ENCODE assay signal across 8 mouse cellular contexts in genomic region chr17:46393012-46393411, GRCm38 (mm10). TPM values are rescaled to one million over a fixed set of nuclear protein-coding genes. Genes with fewer than 3 reads are reported as not detected.
A peak's percentile ranks its signal among the peaks of the same experiment; 100 is the strongest.
DNase-seq lines count a peak whose midpoint lies in the region; ATAC-seq and TF ChIP-seq lines count a peak whose summit lies in the region.

No protein-coding gene starts in this region.

- TF ChIP-seq EP300 in stomach, postnatal 0 days (optimal IDR thresholded peaks at IDR 0.05) = no peak

- no peak overlapping the region for H3K27ac ChIP-seq in hindbrain, embryonic 14.5 days
- no peak overlapping the region for H3K27ac ChIP-seq in hindbrain, embryonic 13.5 days
- H3K27ac ChIP-seq in limb, embryonic 14.5 days (replicated peaks; ENCODE audit: low read depth, low read length) = no peak overlapping the region
- H3K27ac ChIP-seq in stomach, postnatal 0 days (replicated peaks) = no peak overlapping the region
- no peak overlapping the region for H3K27ac ChIP-seq in midbrain, embryonic 13.5 days

- TF ChIP-seq POLR2A in limb, embryonic 14.5 days (IDR thresholded peaks at IDR 0.05; ENCODE audit: borderline replicate concordance, extremely low read depth, insufficient read depth, insufficient read length) = no peak

- H3K36me3 ChIP-seq in hindbrain, embryonic 14.5 days (replicated peaks; ENCODE audit: control insufficient read depth, insufficient read depth) = peaks cover 78% of the 10 kb centered on the region
- H3K36me3 ChIP-seq in hindbrain, embryonic 13.5 days = peaks cover 56% of the 10 kb centered on the region
- peaks cover 37% of the 10 kb centered on the region for H3K36me3 ChIP-seq in E14TG2a.4 (ENCODE audit: insufficient read depth, low read length)
- peaks cover 57% of the 10 kb centered on the region for H3K36me3 ChIP-seq in limb, embryonic 14.5 days (ENCODE audit: control insufficient read depth, insufficient read depth, low read length)
- H3K36me3 ChIP-seq in stomach, postnatal 0 days (ENCODE audit: control insufficient read depth, insufficient read depth, low read length) = peaks cover 6% of the 10 kb centered on the region; the same call in 1 of the 2 replicates
- peaks cover 60% of the 10 kb centered on the region for H3K36me3 ChIP-seq in midbrain, embryonic 13.5 days

- DNase-seq in hindbrain, embryonic 14.5 days (ENCODE audit: low spot score) = peak; percentile 71
- peak; percentile 65 for DNase-seq in A20 (ENCODE audit: low read depth, low spot score)
- peak; percentile 63 for DNase-seq in limb, embryonic 14.5 days (ENCODE audit: low spot score)
- peak; percentile 65 for DNase-seq in stomach, postnatal 0 days (ENCODE audit: low spot score)

- H3K9ac ChIP-seq in hindbrain, embryonic 14.5 days = no peak overlapping the region
- H3K9ac ChIP-seq in hindbrain, embryonic 13.5 days = no peak overlapping the region
- H3K9ac ChIP-seq in limb, embryonic 14.5 days (ENCODE audit: low read depth, low read length, severe bottlenecking) = no peak overlapping the region
- no peak overlapping the region for H3K9ac ChIP-seq in stomach, postnatal 0 days (ENCODE audit: low read length)
- H3K9ac ChIP-seq in midbrain, embryonic 13.5 days (replicated peaks) = no peak overlapping the region

- H3K9me3 ChIP-seq in hindbrain, embryonic 14.5 days (ENCODE audit: control insufficient read depth, low read length) = no peaks in the 10 kb centered on the region
- H3K9me3 ChIP-seq in hindbrain, embryonic 13.5 days = no peaks in the 10 kb centered on the region
- H3K9me3 ChIP-seq in E14TG2a.4 (ENCODE audit: low read length) = no peaks in the 10 kb centered on the region
- H3K9me3 ChIP-seq in limb, embryonic 14.5 days (ENCODE audit: control insufficient read depth, low read length) = no peaks in the 10 kb centered on the region
- no peaks in the 10 kb centered on the region for H3K9me3 ChIP-seq in stomach, postnatal 0 days (ENCODE audit: control insufficient read depth, low read length)
- H3K9me3 ChIP-seq in midbrain, embryonic 13.5 days = no peaks in the 10 kb centered on the region

- H3K4me1 ChIP-seq in hindbrain, embryonic 14.5 days (replicated peaks; ENCODE audit: control insufficient read depth, insufficient read depth, low read length) = no peaks in the 10 kb centered on the region
- H3K4me1 ChIP-seq in hindbrain, embryonic 13.5 days (replicated peaks) = no peaks in the 10 kb centered on the region
- no peaks in the 10 kb centered on the region for H3K4me1 ChIP-seq in E14TG2a.4 (replicated peaks; ENCODE audit: low read depth, low read length)
- H3K4me1 ChIP-seq in limb, embryonic 14.5 days (ENCODE audit: control insufficient read depth, insufficient read depth, low read length) = no peaks in the 10 kb centered on the region
- H3K4me1 ChIP-seq in stomach, postnatal 0 days (replicated peaks; ENCODE audit: control insufficient read depth, insufficient read depth) = no peaks in the 10 kb centered on the region
- H3K4me1 ChIP-seq in midbrain, embryonic 13.5 days (replicated peaks) = no peaks in the 10 kb centered on the region

- H3K27me3 ChIP-seq in hindbrain, embryonic 14.5 days (ENCODE audit: control insufficient read depth, insufficient read depth, low read length) = no peaks in the 10 kb centered on the region
- H3K27me3 ChIP-seq in hindbrain, embryonic 13.5 days = no peaks in the 10 kb centered on the region
- no peaks in the 10 kb centered on the region for H3K27me3 ChIP-seq in E14TG2a.4 (ENCODE audit: insufficient read depth, low read length)
- H3K27me3 ChIP-seq in limb, embryonic 14.5 days (ENCODE audit: control insufficient read depth, insufficient read depth, low read length) = no peaks in the 10 kb centered on the region
- no peaks in the 10 kb centered on the region for H3K27me3 ChIP-seq in stomach, postnatal 0 days (ENCODE audit: control insufficient read depth, insufficient read depth, low read length)
- H3K27me3 ChIP-seq in midbrain, embryonic 13.5 days = no peaks in the 10 kb centered on the region

- 42% methylated on average over 2 of the region's 2 CpGs for WGBS in hindbrain, embryonic 14.5 days
- 38% methylated on average over 2 of the region's 2 CpGs for WGBS in hindbrain, embryonic 13.5 days
- WGBS in limb, embryonic 14.5 days = 57% methylated on average over 2 of the region's 2 CpGs
- WGBS in stomach, postnatal 0 days = 37% methylated on average over 2 of the region's 2 CpGs
- 50% methylated on average over 2 of the region's 2 CpGs for WGBS in midbrain, embryonic 13.5 days

- H3K4me2 ChIP-seq in hindbrain, embryonic 14.5 days (replicated peaks) = no peak overlapping the region
- H3K4me2 ChIP-seq in hindbrain, embryonic 13.5 days = no peak overlapping the region
- H3K4me2 ChIP-seq in limb, embryonic 14.5 days (replicated peaks; ENCODE audit: low read depth, low read length, severe bottlenecking) = no peak overlapping the region
- no peak overlapping the region for H3K4me2 ChIP-seq in stomach, postnatal 0 days (replicated peaks; ENCODE audit: low read depth)
- H3K4me2 ChIP-seq in midbrain, embryonic 13.5 days (replicated peaks) = no peak overlapping the region

- ATAC-seq in hindbrain, embryonic 14.5 days (ENCODE audit: low FRiP score) = no peak
- no peak for ATAC-seq in hindbrain, embryonic 13.5 days (ENCODE audit: low FRiP score)
- peak; percentile 79 for ATAC-seq in common myeloid progenitor, adult 5-6 weeks (replicated peaks; ENCODE audit: low read depth, poor library complexity, severe bottlenecking)
- no peak for ATAC-seq in limb, embryonic 14.5 days (ENCODE audit: low FRiP score, low read depth)
- no peak for ATAC-seq in stomach, postnatal 0 days (ENCODE audit: low FRiP score, low TSS enrichment)
- no peak for ATAC-seq in midbrain, embryonic 13.5 days

- TF ChIP-seq CTCF in E14TG2a.4 (conservative IDR thresholded peaks at IDR 0.05; ENCODE audit: low read length) = peak; percentile 37
- TF ChIP-seq CTCF in stomach, postnatal 0 days (IDR thresholded peaks at IDR 0.05; ENCODE audit: low read depth) = peak; percentile 85

- H3K4me3 ChIP-seq in hindbrain, embryonic 14.5 days (replicated peaks; ENCODE audit: low read length) = no peak overlapping the region
- no peak overlapping the region for H3K4me3 ChIP-seq in hindbrain, embryonic 13.5 days
- no peak overlapping the region for H3K4me3 ChIP-seq in E14TG2a.4 (replicated peaks; ENCODE audit: low read length)
- H3K4me3 ChIP-seq in limb, embryonic 14.5 days (replicated peaks; ENCODE audit: low read length) = no peak overlapping the region
- no peak overlapping the region for H3K4me3 ChIP-seq in stomach, postnatal 0 days (ENCODE audit: low read depth, low read length)
- H3K4me3 ChIP-seq in midbrain, embryonic 13.5 days (replicated peaks) = no peak overlapping the region

RNA-seq across cellular contexts. Expression of gene Zfp318, which starts 9.5 kb away (rescaled TPM):
- 29.7 and 31.5 TPM in 2 replicates for polyA plus RNA-seq in hindbrain, embryonic 14.5 days (2014; fragmentation: Nextera tagmentation; extraction: Ambion mirVana)
- 18.0 and 19.1 TPM in 2 replicates for polyA plus RNA-seq in hindbrain, embryonic 13.5 days (2015; fragmentation: Nextera tagmentation; extraction: Ambion mirVana)
- 19.5 and 55.4 TPM in 2 replicates for total RNA-seq in common myeloid progenitor, adult 5-6 weeks (2017)
- 23.0 and 23.7 TPM in 2 replicates for polyA plus RNA-seq in limb, embryonic 14.5 days (2012; rRNA removed)
- 18.4 and 22.7 TPM in 2 replicates for polyA plus RNA-seq in limb, embryonic 14.5 days (2014; fragmentation: Nextera tagmentation; extraction: Ambion mirVana)
- 2.9 and 3.5 TPM in 2 replicates for polyA plus RNA-seq in stomach, postnatal 0 days (2015; fragmentation: Nextera tagmentation; extraction: Ambion mirVana)
- 14.4 and 16.6 TPM in 2 replicates for polyA plus RNA-seq in midbrain, embryonic 13.5 days (2015; fragmentation: Nextera tagmentation; extraction: Ambion mirVana)

RNA-seq across cellular contexts. Expression of gene Crip3, which starts 35.7 kb away (rescaled TPM):
- polyA plus RNA-seq in hindbrain, embryonic 14.5 days (2014; fragmentation: Nextera tagmentation; extraction: Ambion mirVana) = 1.4 and 2.2 TPM in 2 replicates
- polyA plus RNA-seq in hindbrain, embryonic 13.5 days (2015; fragmentation: Nextera tagmentation; extraction: Ambion mirVana) = 2.4 and 3.1 TPM in 2 replicates
- total RNA-seq in common myeloid progenitor, adult 5-6 weeks (2017) = not detected in 2 replicates
- 4.5 and 6.8 TPM in 2 replicates for polyA plus RNA-seq in limb, embryonic 14.5 days (2012; rRNA removed)
- polyA plus RNA-seq in limb, embryonic 14.5 days (2014; fragmentation: Nextera tagmentation; extraction: Ambion mirVana) = 1.4 and 3.1 TPM in 2 replicates
- 0.23 and 0.24 TPM in 2 replicates for polyA plus RNA-seq in stomach, postnatal 0 days (2015; fragmentation: Nextera tagmentation; extraction: Ambion mirVana)
- polyA plus RNA-seq in midbrain, embryonic 13.5 days (2015; fragmentation: Nextera tagmentation; extraction: Ambion mirVana) = 2.1 TPM in 2 replicates

RNA-seq across cellular contexts. Expression of gene Slc22a7, which starts 45.2 kb away (rescaled TPM):
- not detected in 2 replicates for polyA plus RNA-seq in hindbrain, embryonic 14.5 days (2014; fragmentation: Nextera tagmentation; extraction: Ambion mirVana)
- not detected in 2 replicates for polyA plus RNA-seq in hindbrain, embryonic 13.5 days (2015; fragmentation: Nextera tagmentation; extraction: Ambion mirVana)
- total RNA-seq in common myeloid progenitor, adult 5-6 weeks (2017) = not detected in 2 replicates
- polyA plus RNA-seq in limb, embryonic 14.5 days (2012; rRNA removed) = not detected in 2 replicates
- not detected in 2 replicates for polyA plus RNA-seq in limb, embryonic 14.5 days (2014; fragmentation: Nextera tagmentation; extraction: Ambion mirVana)
- polyA plus RNA-seq in stomach, postnatal 0 days (2015; fragmentation: Nextera tagmentation; extraction: Ambion mirVana) = not detected in 2 replicates
- not detected in 2 replicates for polyA plus RNA-seq in midbrain, embryonic 13.5 days (2015; fragmentation: Nextera tagmentation; extraction: Ambion mirVana)
